Mouse (Mus musculus) liver, embryonic 13.5 days (tissue): Measurements from ENCODE around the gene Klk15. TPM values are rescaled to one million over a fixed set of nuclear protein-coding genes. Genes with fewer than 3 reads are reported as not detected.

Source experiments
- ATAC-seq: fragments of 200-750 bp; cut with Nextera tagmentation; 2 replicates; pipeline ENCODE4 v1.8.0; 2017; ENCODE audit warnings: low read depth, mild to moderate bottlenecking, moderate number of reproducible peaks, moderate library complexity
- DNase-seq: peaks from one replicate; pipeline ENCODE4 v3.0.0; 2022
- H3K27ac ChIP-seq: fragments of 300-500 bp; sonication (generic); 2 replicates; pipeline ENCODE4 v1.5.1; 2015; ENCODE audit warnings: moderate library complexity, mild to moderate bottlenecking, inconsistent platforms
- H3K27me3 ChIP-seq: fragments of 300-500 bp; sonication (generic); 2 replicates; pipeline ENCODE4 v1.6.1; 2015; ENCODE audit warnings: mild to moderate bottlenecking, inconsistent platforms
- H3K36me3 ChIP-seq: fragments of 300-500 bp; sonication (generic); 2 replicates; pipeline ENCODE4 v1.6.1; 2015; ENCODE audit warnings: mild to moderate bottlenecking, inconsistent platforms
- H3K4me1 ChIP-seq: fragments of 300-500 bp; sonication (generic); replicated peaks from 2 replicates; pipeline ENCODE4 v1.6.1; 2015; ENCODE audit warnings: inconsistent platforms
- H3K4me2 ChIP-seq: fragments of 300-500 bp; sonication (generic); 2 replicates; pipeline ENCODE4 v1.6.1; 2015; ENCODE audit warnings: inconsistent platforms, mild to moderate bottlenecking, moderate library complexity
- H3K4me3 ChIP-seq: fragments of 300-500 bp; sonication (generic); replicated peaks from 2 replicates; pipeline ENCODE4 v1.5.1; 2015; ENCODE audit warnings: mild to moderate bottlenecking, inconsistent platforms
- H3K9ac ChIP-seq: fragments of 300-500 bp; sonication (generic); 2 replicates; pipeline ENCODE4 v1.6.1; 2015; ENCODE audit warnings: mild to moderate bottlenecking, inconsistent platforms
- H3K9me3 ChIP-seq: fragments of 300-500 bp; sonication (generic); replicated peaks from 2 replicates; pipeline ENCODE4 v1.6.1; 2016; ENCODE audit warnings: inconsistent platforms
- polyA plus RNA-seq: library from polyadenylated mRNA; unstranded; fragments of >200 nt; fragmentation: Nextera tagmentation; extraction: Ambion mirVana; gene quantifications from 2 replicates; pipeline ENCODE4 v1.2.1, GENCODE M21; 2015

The Klk15 gene
- polyA plus RNA-seq, 1 experiment from 2014 or later, result not detected

GRCm38 (mm10) chr7:43985657-43986056 is 52.1 kb downstream of the Klk15 start:
- H3K9me3 ChIP-seq, result no peaks in the 10 kb centered on the region
- ATAC-seq (no peak), DNase-seq (no peak)
- H3K4me1 ChIP-seq, result no peaks in the 10 kb centered on the region
- H3K9ac ChIP-seq, result no peak overlapping the region
- no peak overlapping the region for H3K4me3 ChIP-seq
- no peak overlapping the region for H3K27ac ChIP-seq
- no peaks in the 10 kb centered on the region for H3K27me3 ChIP-seq
- no peaks in the 10 kb centered on the region for H3K36me3 ChIP-seq
- no peak overlapping the region for H3K4me2 ChIP-seq

Other genes with a start within 250 kb of the Klk15 start
- not detected in 2 replicates for gene Klk14, start 243.3 kb upstream of the Klk15 start, polyA plus RNA-seq
- gene Klk13, start 221.2 kb upstream of the Klk15 start, polyA plus RNA-seq, result not detected in 2 replicates
- not detected in 2 replicates for gene Klk12, start 164.8 kb upstream of the Klk15 start, polyA plus RNA-seq
- gene Klk11, start 159.1 kb upstream of the Klk15 start, polyA plus RNA-seq, result not detected in 2 replicates
- gene Klk10, start 152.7 kb upstream of the Klk15 start, polyA plus RNA-seq, result not detected in 2 replicates
- not detected in 2 replicates for gene Klk9, start 141.8 kb upstream of the Klk15 start, polyA plus RNA-seq
- 9.3 and 11.1 TPM in 2 replicates for gene Klk8, start 136.2 kb upstream of the Klk15 start, polyA plus RNA-seq
- not detected in 2 replicates for gene Klk7, start 122.4 kb upstream of the Klk15 start, polyA plus RNA-seq
- gene Klk6, start 109.2 kb upstream of the Klk15 start, polyA plus RNA-seq, result not detected in 2 replicates
- gene Klk5, start 91.8 kb upstream of the Klk15 start, polyA plus RNA-seq, result not detected in 2 replicates
- not detected in 2 replicates for gene Klk4, start 52.6 kb upstream of the Klk15 start, polyA plus RNA-seq
- not detected in 2 replicates for gene Klk1b8, start 16.9 kb downstream of the Klk15 start, polyA plus RNA-seq
- gene Klk1b1, start 33.0 kb downstream of the Klk15 start, polyA plus RNA-seq, result not detected in 2 replicates
- gene Klk1b9, start 42.3 kb downstream of the Klk15 start, polyA plus RNA-seq, result not detected in 2 replicates
- not detected in 2 replicates for gene Klk1b11, start 62.1 kb downstream of the Klk15 start, polyA plus RNA-seq
- not detected in 2 replicates for gene Klk1b26, start 78.4 kb downstream of the Klk15 start, polyA plus RNA-seq
- gene Klk1b27, start 118.5 kb downstream of the Klk15 start, polyA plus RNA-seq, result not detected in 2 replicates
- gene Klk1b21, start 168.6 kb downstream of the Klk15 start, polyA plus RNA-seq, result not detected in 2 replicates
- not detected in 2 replicates for gene Klk1b22, start 178.9 kb downstream of the Klk15 start, polyA plus RNA-seq
- gene Klk1b16, start 203.0 kb downstream of the Klk15 start, polyA plus RNA-seq, result not detected in 2 replicates